Mouse (Mus musculus): Measurements from ENCODE around the gene Scgb1a1.

- no peak for TF ChIP-seq POLR2A (IDR thresholded peaks at IDR 0.05; ENCODE audit: extremely low read depth, insufficient read depth, low read length)
- TF ChIP-seq CTCF (IDR thresholded peaks at IDR 0.05; ENCODE audit: extremely low read depth, insufficient read depth, low read length): no peak
These were observed 23.9 kb downstream of the Scgb1a1 start for GRCm38 (mm10) chr19:9063831-9064230.

Data from cortical plate, adult 2 months (tissue).